Comparison of ENCODE assay signal across 15 mouse cellular contexts in the genomic region with DNA sequence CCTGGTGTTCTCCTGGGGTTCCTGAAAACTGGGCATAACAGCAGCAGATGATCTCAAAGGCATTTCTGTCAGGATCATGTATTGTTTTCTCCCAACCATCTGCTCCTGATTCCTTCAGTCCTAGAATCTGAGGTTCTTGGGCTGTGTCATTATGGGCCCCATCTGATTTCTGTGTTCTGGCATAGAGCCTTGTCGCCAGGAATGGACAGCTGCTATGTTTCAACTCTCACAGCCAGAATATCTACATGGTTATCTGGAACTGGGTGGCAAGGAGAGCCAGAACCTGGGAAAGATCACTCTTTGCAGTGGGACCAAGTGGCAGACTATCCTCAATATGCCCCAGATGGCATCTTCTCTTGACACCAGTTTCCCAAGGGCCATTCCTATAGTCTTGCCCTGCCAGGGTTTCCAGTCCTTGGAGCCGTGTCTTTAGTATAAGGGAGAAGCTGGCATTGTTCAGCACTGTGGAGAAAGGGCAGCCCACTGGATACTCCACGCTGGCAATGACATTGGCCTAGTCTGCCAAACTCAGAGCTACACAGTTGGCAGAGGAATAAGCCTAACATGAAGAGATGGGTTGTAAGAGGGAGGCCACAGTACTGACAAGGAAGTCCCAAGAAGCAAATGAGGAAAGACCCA. TPM values are rescaled to one million over a fixed set of nuclear protein-coding genes. Genes with fewer than 3 reads are reported as not detected.
DNase-seq lines count a peak whose midpoint lies in the region; ATAC-seq lines count a peak whose summit lies in the region.
"Had no signal": no experiment of that assay in that cellular context is flagged by ENCODE, and none has a peak within 500 bp of the region (broad histone marks: within the 10 kb centered on the region; RNA-seq: fewer than 3 reads in every experiment).

No protein-coding gene starts in this region.

- ATAC-seq in forebrain, embryonic 16.5 days = no peak
- ATAC-seq: activated CD4-positive, CD25-positive, alpha-beta regulatory T cell, adult 4 months; liver, embryonic 12.5 days; midbrain, embryonic 15.5 days had no signal

- peaks cover 35% of the 10 kb centered on the region for H3K36me3 ChIP-seq in forebrain, embryonic 16.5 days (ENCODE audit: control insufficient read depth, insufficient read depth)

- no peak overlapping the region for H3K4me3 ChIP-seq in forebrain, embryonic 16.5 days (replicated peaks; ENCODE audit: low read length)
- H3K4me3 ChIP-seq: liver, embryonic 12.5 days; midbrain, embryonic 15.5 days had no signal

- no peaks in the 10 kb centered on the region for H3K27me3 ChIP-seq in forebrain, embryonic 16.5 days (replicated peaks; ENCODE audit: control insufficient read depth, insufficient read depth, low read length)
- H3K27me3 ChIP-seq: liver, embryonic 12.5 days; midbrain, embryonic 15.5 days had no signal

- intact Hi-C loops in left cerebral cortex, postnatal 4 days (cut with DNase I) = no loop called here

- peak; percentile 52 for DNase-seq in adrenal gland, adult 2 months
- DNase-seq in adrenal gland, postnatal 4 days (ENCODE audit: low spot score in 2 of 2) = no peak
- DNase-seq in left cerebral cortex, postnatal 4 days = peak; percentile 27
- DNase-seq in left cerebral cortex, adult 18-20 months (ENCODE audit: low spot score in 2 of 2) = no peak
- peak; percentile 81 to 84 for DNase-seq in cerebellum, postnatal 10 days
- peak; percentile 53 for DNase-seq in lung, postnatal 10 days
- DNase-seq in ovary, postnatal 36 days (ENCODE audit: low spot score) = no peak

- H3K4me1 ChIP-seq in forebrain, embryonic 16.5 days (replicated peaks; ENCODE audit: control insufficient read depth, insufficient read depth, low read length) = no peaks in the 10 kb centered on the region
- H3K4me1 ChIP-seq: midbrain, embryonic 15.5 days had no signal

- 84% methylated on average over 3 of the region's 3 CpGs for WGBS in forebrain, embryonic 16.5 days

- no peak overlapping the region for H3K4me2 ChIP-seq in forebrain, embryonic 16.5 days (ENCODE audit: low read length)
- H3K4me2 ChIP-seq: liver, embryonic 12.5 days; midbrain, embryonic 15.5 days had no signal

- no peak overlapping the region for H3K27ac ChIP-seq in forebrain, embryonic 16.5 days (ENCODE audit: low read length)
- H3K27ac ChIP-seq: liver, embryonic 12.5 days; midbrain, embryonic 15.5 days had no signal

- H3K9ac ChIP-seq in forebrain, embryonic 16.5 days (replicated peaks; ENCODE audit: low read depth, low read length) = no peak overlapping the region
- H3K9ac ChIP-seq: liver, embryonic 12.5 days; midbrain, embryonic 15.5 days had no signal

- peaks cover 7% of the 10 kb centered on the region for H3K9me3 ChIP-seq in forebrain, embryonic 16.5 days (ENCODE audit: control insufficient read depth, low read length)
- H3K9me3 ChIP-seq: G1E; liver, embryonic 12.5 days had no signal

RNA-seq across cellular contexts. Expression of a gene that starts 13.5 kb away (rescaled TPM):
- total RNA-seq in adrenal gland, adult 2 months (2021) = 10 to 100 TPM; 22.1 to 23.0 TPM
- polyA plus RNA-seq in adrenal gland, adult 2 months (2012; rRNA removed) = 9.1 and 9.2 TPM in 2 replicates
- total RNA-seq in adrenal gland, postnatal 4 days (2021) = 10 to 100 TPM; 23.4 to 24.0 TPM
- 10 to 100 TPM; 49.2 to 51.6 TPM for total RNA-seq in left cerebral cortex, postnatal 4 days (2021)
- 10 to 100 TPM; 28.5 to 30.6 TPM for total RNA-seq in left cerebral cortex, adult 18-20 months (2021)
- polyA plus RNA-seq in forebrain, embryonic 16.5 days (2015; fragmentation: Nextera tagmentation; extraction: Ambion mirVana) = 100 and 108 TPM in 2 replicates

RNA-seq across cellular contexts. Expression of a gene that starts 35.4 kb away (rescaled TPM):
- 10 to 100 TPM; 15.2 to 38.4 TPM for total RNA-seq in adrenal gland, adult 2 months (2021)
- polyA plus RNA-seq in adrenal gland, adult 2 months (2012; rRNA removed) = 1.8 and 3.4 TPM in 2 replicates
- total RNA-seq in adrenal gland, postnatal 4 days (2021) = 10 to 100 TPM; 15.6 to 16.4 TPM
- total RNA-seq in left cerebral cortex, postnatal 4 days (2021) = 1 to 10 TPM; 3.7 to 4.3 TPM
- 1 to 10 TPM; 1.5 to 3.6 TPM for total RNA-seq in left cerebral cortex, adult 18-20 months (2021)
- polyA plus RNA-seq in forebrain, embryonic 16.5 days (2015; fragmentation: Nextera tagmentation; extraction: Ambion mirVana) = 7.4 and 7.8 TPM in 2 replicates

RNA-seq across cellular contexts. Expression of a gene that starts 45.1 kb away (rescaled TPM):
- not detected for total RNA-seq in adrenal gland, adult 2 months (2021)
- polyA plus RNA-seq in adrenal gland, adult 2 months (2012; rRNA removed) = not detected in 2 replicates
- total RNA-seq in adrenal gland, postnatal 4 days (2021) = not detected
- total RNA-seq in left cerebral cortex, postnatal 4 days (2021) = not detected
- total RNA-seq in left cerebral cortex, adult 18-20 months (2021) = not detected
- polyA plus RNA-seq in forebrain, embryonic 16.5 days (2015; fragmentation: Nextera tagmentation; extraction: Ambion mirVana) = not detected in 2 replicates
- total RNA-seq: G1E; left cerebral cortex, adult 8-10 months had no signal
- polyA plus RNA-seq: activated CD4-positive, CD25-positive, alpha-beta regulatory T cell, adult 4 months; G1E; gonadal fat pad, adult 2 months; intestine, embryonic 14.5 days; liver, embryonic 12.5 days; midbrain, embryonic 15.5 days had no signal

Comparison
In these comparisons a context has a peak if more than half of its experiments do, and no peak if none do; other contexts are left out.
1. DNase-seq: peak in adrenal gland, adult 2 months (single experiment), left cerebral cortex, postnatal 4 days (single experiment), cerebellum, postnatal 10 days (2 of 2) and lung, postnatal 10 days (single experiment); none in adrenal gland, postnatal 4 days (0 of 2), left cerebral cortex, adult 18-20 months (0 of 2) and ovary, postnatal 36 days (single experiment).